Mouse (Mus musculus) testis, adult 2 months (tissue): ENCODE data around the gene Maml2.

Experiments used
- CTCF ChIP-seq: fragments of 200-500 bp; IDR thresholded peaks from 2 replicates; pipeline ENCODE4 v1.5.1; 2012; ENCODE audit warnings: low read depth, mild to moderate bottlenecking, inconsistent platforms, low read length, moderate library complexity; ENCODE audit not compliant: control insufficient read depth, insufficient read depth, insufficient replicate concordance
- POLR2A ChIP-seq: fragments of 200-500 bp; IDR thresholded peaks from 2 replicates; pipeline ENCODE4 v1.6.1; 2012; ENCODE audit warnings: low read depth, mild to moderate bottlenecking, inconsistent platforms, low read length, moderate library complexity; ENCODE audit not compliant: control insufficient read depth

GRCm38 (mm10) chr9:13497016-13497415 is 199.3 kb downstream of the Maml2 start:
- TF ChIP-seq CTCF (no peak), POLR2A (no peak)
